Mouse (Mus musculus) left cerebral cortex, adult 2 months (tissue): ENCODE data around the gene Erbb4. TPM values are rescaled to one million over a fixed set of nuclear protein-coding genes. Genes with fewer than 3 reads are reported as not detected.

Experiments
- DNase-seq, 2 experiments: peaks; one replicate each; pipeline ENCODE4 v3.0.0; 2021 to 2022; ENCODE audit warnings: low spot score in 2 of 2, mixed read lengths in 1 of 2; ENCODE audit errors: extremely low spot score in 1 of 2
- H3K27ac ChIP-seq: fragments of 200-600 bp; 2 replicates; pipeline ENCODE4 v1.8.1; 2022
- H3K4me3 ChIP-seq: fragments of 200-600 bp; 2 replicates; pipeline ENCODE4 v1.8.1; 2022
- CTCF ChIP-seq: fragments of 200-600 bp; IDR thresholded peaks from 2 replicates; pipeline ENCODE4 v1.8.1; 2022; ENCODE audit warnings: antibody characterized with exemption, mild to moderate bottlenecking, moderate library complexity
- intact Hi-C: fragments of 180-260 bp; cut with DNase I; formaldehyde crosslinking; loops from one replicate; pipeline ENCODE4 v1.15.1; 2025
- total RNA-seq, 2 experiments: library from RNA; stranded (reverse); gene quantifications; 2 replicates each; pipeline ENCODE4 v1.2.3; 2021

Erbb4 gene
- total RNA-seq, 2 experiments from 2014 or later, result 57.6 to 64.1 TPM

- TF ChIP-seq CTCF, result no peak
- H3K4me3 ChIP-seq, result no peak overlapping the region
- DNase-seq, result no peak
- no peak overlapping the region for H3K27ac ChIP-seq
- intact Hi-C loops, result no loop called here
These were observed 517.4 kb downstream of the Erbb4 start for GRCm38 (mm10) chr1:68590475-68590874.

- TF ChIP-seq CTCF, result no peak
- intact Hi-C loops, result no loop called here
- Histone ChIP-seq H3K4me3 (no peak overlapping the region), H3K27ac (no peak overlapping the region)
- no peak for DNase-seq
These were observed 533.9 kb downstream of the Erbb4 start for GRCm38 (mm10) chr1:68573851-68574540.

- intact Hi-C loops, result no loop called here
These were observed 536.9 kb downstream of the Erbb4 start for GRCm38 (mm10) chr1:68570924-68571323.

GRCm38 (mm10) chr1:68542942-68543341 is 564.9 kb downstream of the Erbb4 start:
- no peak overlapping the region for H3K27ac ChIP-seq
- H3K4me3 ChIP-seq, result no peak overlapping the region
- intact Hi-C loops, result no loop called here
- TF ChIP-seq CTCF, result no peak
- DNase-seq, result no peak

More at GRCm38 (mm10) chr1:68570924-68571323, 536.9 kb downstream of the Erbb4 start:
- TF ChIP-seq CTCF, result no peak
- Histone ChIP-seq H3K27ac (no peak overlapping the region), H3K4me3 (no peak overlapping the region)
- no peak for DNase-seq

- intact Hi-C loops, result no loop called here
- no peak overlapping the region for H3K27ac ChIP-seq
- TF ChIP-seq CTCF, result no peak
- H3K4me3 ChIP-seq, result no peak overlapping the region
- no peak for DNase-seq
These were observed 590.0 kb downstream of the Erbb4 start for GRCm38 (mm10) chr1:68517820-68518219.

- intact Hi-C loops, result no loop called here
- no peak for TF ChIP-seq CTCF
- no peak overlapping the region for H3K4me3 ChIP-seq
- no peak for DNase-seq
- H3K27ac ChIP-seq, result no peak overlapping the region
These were observed 604.0 kb downstream of the Erbb4 start for GRCm38 (mm10) chr1:68503873-68504272.

GRCm38 (mm10) chr1:68501561-68501960 is 606.3 kb downstream of the Erbb4 start:
- intact Hi-C loops, result no loop called here
- DNase-seq, result no peak
- Histone ChIP-seq H3K27ac (no peak overlapping the region), H3K4me3 (no peak overlapping the region)
- TF ChIP-seq CTCF, result no peak

- intact Hi-C loops, result no loop called here
- no peak for TF ChIP-seq CTCF
- no peak for DNase-seq
- H3K4me3 ChIP-seq, result no peak overlapping the region
- no peak overlapping the region for H3K27ac ChIP-seq
These were observed 641.4 kb downstream of the Erbb4 start for GRCm38 (mm10) chr1:68466390-68466960.

- H3K27ac ChIP-seq, result no peak overlapping the region
- TF ChIP-seq CTCF, result no peak
- intact Hi-C loops, result no loop called here
- H3K4me3 ChIP-seq, result no peak overlapping the region
- no peak for DNase-seq
These were observed 656.6 kb downstream of the Erbb4 start for GRCm38 (mm10) chr1:68451274-68451673.

GRCm38 (mm10) chr1:68424336-68424983 is 683.4 kb downstream of the Erbb4 start:
- Histone ChIP-seq H3K4me3 (no peak overlapping the region), H3K27ac (no peak overlapping the region)
- intact Hi-C loops, result no loop called here
- no peak for TF ChIP-seq CTCF
- DNase-seq, result no peak

GRCm38 (mm10) chr1:68401204-68401603 is 706.7 kb downstream of the Erbb4 start:
- no peak for DNase-seq
- Histone ChIP-seq H3K4me3 (no peak overlapping the region), H3K27ac (no peak overlapping the region)
- no peak for TF ChIP-seq CTCF
- intact Hi-C loops, result no loop called here

GRCm38 (mm10) chr1:68371531-68371930 is 736.3 kb downstream of the Erbb4 start:
- DNase-seq, result no peak
- intact Hi-C loops, result no loop called here
- no peak for TF ChIP-seq CTCF
- no peak overlapping the region for H3K27ac ChIP-seq
- H3K4me3 ChIP-seq, result no peak overlapping the region
